Mouse (Mus musculus): Measurements from ENCODE around the gene Prap1. TPM values are rescaled to one million over a fixed set of nuclear protein-coding genes. Genes with fewer than 3 reads are reported as not detected.
A peak's percentile ranks its signal among the peaks of the same experiment; 100 is the strongest.

Gene Prap1
- polyA plus RNA-seq, 1 experiment from 2014 or later = not detected

- H3K4me3 ChIP-seq (replicated peaks; ENCODE audit: low read length) = peak within 1 kb of the TSS; percentile 28
- H3K4me1 ChIP-seq (replicated peaks; ENCODE audit: control insufficient read depth, insufficient read depth, low read length) = 0 out of 2 replicates have a peak, but pooled peaks cover 10% of the 10 kb centered on the region
- no peaks in the 10 kb centered on the region for H3K9me3 ChIP-seq (ENCODE audit: control insufficient read depth, low read length)
- peak within 1 kb of the TSS; percentile 56 for H3K4me2 ChIP-seq (replicated peaks)
- H3K36me3 ChIP-seq (replicated peaks; ENCODE audit: control insufficient read depth, insufficient read depth) = peaks cover 23% of the 10 kb centered on the region
- no peak within 1 kb of the TSS for H3K27ac ChIP-seq
- DNase-seq (ENCODE audit: low spot score) (peak; percentile 69), ATAC-seq (ENCODE audit: low FRiP score) (peak; percentile 87)
- WGBS = 1% methylated on average over 30 of the region's 30 CpGs
- H3K9ac ChIP-seq = peak within 1 kb of the TSS; percentile 51
- no peaks in the 10 kb centered on the region for H3K27me3 ChIP-seq (ENCODE audit: control insufficient read depth, insufficient read depth, low read length)
Observed at GRCm38 (mm10) chr7:140101993-140102860, 9.0 kb downstream of the Prap1 start, which contains the start of gene Fuom. Fuom (minus strand) TSS chr7:140102441.

DNA sequence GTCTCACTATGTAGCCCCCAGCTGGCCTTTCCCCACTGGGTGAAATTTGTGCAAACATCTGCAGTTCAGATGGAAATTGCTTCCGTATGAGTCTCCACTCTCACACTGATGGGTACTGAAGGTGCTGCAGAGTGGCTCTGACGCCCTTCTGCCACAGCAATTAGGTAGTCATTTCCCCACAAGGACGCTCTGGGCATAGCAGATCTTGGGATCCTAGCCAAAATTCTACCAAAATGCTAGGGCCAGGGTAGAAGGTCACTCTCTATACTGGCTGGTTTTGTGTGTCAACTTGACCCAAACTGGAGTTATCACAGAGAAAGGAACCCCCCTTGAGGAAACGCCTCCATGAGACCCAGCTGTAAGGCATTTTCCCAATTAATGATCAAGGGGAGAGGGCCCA, 10.8 kb downstream of the Prap1 start:
- no peak for ATAC-seq (ENCODE audit: low FRiP score)
- WGBS = 78% methylated on average over 4 of the region's 4 CpGs

GRCm38 (mm10) chr7:140111943-140112342, 18.7 kb downstream of the Prap1 start:
- H3K4me3 ChIP-seq (replicated peaks; ENCODE audit: low read length) = no peak overlapping the region
- no peak overlapping the region for H3K4me2 ChIP-seq (replicated peaks)
- H3K27ac ChIP-seq = no peak overlapping the region
- H3K4me1 ChIP-seq (replicated peaks; ENCODE audit: control insufficient read depth, insufficient read depth, low read length) = peaks cover 7% of the 10 kb centered on the region; the same call in 1 of the 2 replicates
- no peaks in the 10 kb centered on the region for H3K27me3 ChIP-seq (ENCODE audit: control insufficient read depth, insufficient read depth, low read length)
- no peak overlapping the region for H3K9ac ChIP-seq
- H3K36me3 ChIP-seq (replicated peaks; ENCODE audit: control insufficient read depth, insufficient read depth) = peaks cover 60% of the 10 kb centered on the region
- no peaks in the 10 kb centered on the region for H3K9me3 ChIP-seq (ENCODE audit: control insufficient read depth, low read length)
- ATAC-seq (ENCODE audit: low FRiP score) = no peak
- DNase-seq (ENCODE audit: low spot score) = no peak
- 65% methylated on average over 3 of the region's 3 CpGs for WGBS

More for the DNA sequence above, 10.8 kb downstream of the Prap1 start:
- Histone ChIP-seq H3K36me3 (replicated peaks; ENCODE audit: control insufficient read depth, insufficient read depth) (peaks cover 41% of the 10 kb centered on the region), H3K4me3 (replicated peaks; ENCODE audit: low read length) (no peak overlapping the region), H3K9ac (no peak overlapping the region), H3K4me1 (replicated peaks; ENCODE audit: control insufficient read depth, insufficient read depth, low read length) (0 out of 2 replicates have a peak, but pooled peaks cover 10% of the 10 kb centered on the region), H3K27me3 (ENCODE audit: control insufficient read depth, insufficient read depth, low read length) (no peaks in the 10 kb centered on the region), H3K9me3 (ENCODE audit: control insufficient read depth, low read length) (no peaks in the 10 kb centered on the region), H3K4me2 (replicated peaks) (no peak overlapping the region), H3K27ac (no peak overlapping the region)
- DNase-seq (ENCODE audit: low spot score) = no peak

DNA sequence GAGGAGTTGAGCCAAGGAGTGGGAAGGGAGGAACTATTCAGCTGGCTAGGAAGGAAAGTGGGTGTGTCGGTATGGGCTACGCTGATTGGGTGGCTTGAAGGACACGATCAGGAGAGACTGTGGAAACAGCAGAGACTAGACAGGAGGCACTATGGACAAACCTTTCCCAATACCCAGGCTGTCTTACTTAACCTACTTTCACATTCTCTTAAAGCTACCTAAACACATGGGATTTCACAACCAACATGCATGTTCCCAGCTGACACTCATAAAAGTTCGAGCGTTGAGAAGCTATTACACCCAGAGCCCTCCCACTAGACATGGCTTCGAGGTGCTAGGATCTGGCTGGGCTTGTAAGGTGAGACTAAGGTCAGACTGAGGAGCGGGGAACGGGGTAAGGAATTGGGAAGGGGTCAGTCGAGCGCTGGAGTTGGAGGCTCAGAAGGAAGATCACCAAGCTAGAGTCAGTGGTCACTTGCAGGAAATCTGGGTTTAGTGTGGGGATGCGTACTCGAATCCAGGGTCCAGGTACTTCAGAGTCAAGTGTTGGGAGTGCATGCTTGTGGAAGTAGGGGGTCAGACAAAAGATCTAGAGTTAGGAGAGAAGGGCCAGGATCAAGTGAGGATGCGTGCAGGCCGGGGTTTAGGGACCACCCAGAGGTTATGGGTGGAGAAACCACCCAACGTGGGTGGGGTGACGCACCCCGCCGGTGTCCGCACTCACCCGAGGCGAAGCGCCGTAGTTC, 22.6 kb downstream of the Prap1 start, which contains the start of gene Paox:
Paox (plus strand) TSS at position 217 of the 746 bp plus-strand sequence.
- peak within 1 kb of the TSS; percentile 87 for H3K4me2 ChIP-seq (replicated peaks)
- H3K27ac ChIP-seq = peak within 1 kb of the TSS; percentile 87
- no peaks in the 10 kb centered on the region for H3K9me3 ChIP-seq (ENCODE audit: control insufficient read depth, low read length)
- peaks cover 10% of the 10 kb centered on the region; the same call in 1 of the 2 replicates for H3K4me1 ChIP-seq (replicated peaks; ENCODE audit: control insufficient read depth, insufficient read depth, low read length)
- ATAC-seq (ENCODE audit: low FRiP score) (peak; percentile 68; the same call in 1 of the 2 replicates), DNase-seq (ENCODE audit: low spot score) (peak; percentile 48)
- H3K9ac ChIP-seq = peak within 1 kb of the TSS; percentile 83
- WGBS = 3% methylated on average over 23 of the region's 23 CpGs
- H3K4me3 ChIP-seq (replicated peaks; ENCODE audit: low read length) = peak within 1 kb of the TSS; percentile 78
- H3K36me3 ChIP-seq (replicated peaks; ENCODE audit: control insufficient read depth, insufficient read depth) = peaks cover 22% of the 10 kb centered on the region
- H3K27me3 ChIP-seq (ENCODE audit: control insufficient read depth, insufficient read depth, low read length) = no peaks in the 10 kb centered on the region

- Histone ChIP-seq H3K4me1 (replicated peaks; ENCODE audit: control insufficient read depth, insufficient read depth, low read length) (peaks cover 10% of the 10 kb centered on the region; the same call in 1 of the 2 replicates), H3K4me3 (replicated peaks; ENCODE audit: low read length) (peak within 1 kb of the TSS; percentile 78), H3K9me3 (ENCODE audit: control insufficient read depth, low read length) (no peaks in the 10 kb centered on the region), H3K36me3 (replicated peaks; ENCODE audit: control insufficient read depth, insufficient read depth) (peaks cover 15% of the 10 kb centered on the region), H3K4me2 (replicated peaks) (peak within 1 kb of the TSS; percentile 87), H3K27ac (peak within 1 kb of the TSS; percentile 87), H3K27me3 (ENCODE audit: control insufficient read depth, insufficient read depth, low read length) (no peaks in the 10 kb centered on the region), H3K9ac (peak within 1 kb of the TSS; percentile 83)
- peak; percentile 93 for ATAC-seq (ENCODE audit: low FRiP score)
- peak; percentile 81 for DNase-seq (ENCODE audit: low spot score)
- WGBS = 4% methylated on average over 28 of the region's 28 CpGs
Observed at GRCm38 (mm10) chr7:140116329-140117054, 23.3 kb downstream of the Prap1 start, which contains the start of gene Echs1. Echs1 (minus strand) TSS chr7:140116476.

- WGBS = 81% methylated on average over 2 of the region's 2 CpGs
- no peak overlapping the region for H3K4me2 ChIP-seq (replicated peaks)
- no peak overlapping the region for H3K27ac ChIP-seq
- H3K9ac ChIP-seq = no peak overlapping the region
- peaks cover 12% of the 10 kb centered on the region; the same call in 1 of the 2 replicates for H3K4me1 ChIP-seq (replicated peaks; ENCODE audit: control insufficient read depth, insufficient read depth, low read length)
- DNase-seq (ENCODE audit: low spot score) = no peak
- no peaks in the 10 kb centered on the region for H3K36me3 ChIP-seq (replicated peaks; ENCODE audit: control insufficient read depth, insufficient read depth)
- H3K4me3 ChIP-seq (replicated peaks; ENCODE audit: low read length) = no peak overlapping the region
- no peaks in the 10 kb centered on the region for H3K9me3 ChIP-seq (ENCODE audit: control insufficient read depth, low read length)
- no peaks in the 10 kb centered on the region for H3K27me3 ChIP-seq (ENCODE audit: control insufficient read depth, insufficient read depth, low read length)
- ATAC-seq (ENCODE audit: low FRiP score) = no peak
Observed at GRCm38 (mm10) chr7:140120484-140120883, 27.3 kb downstream of the Prap1 start.

DNA sequence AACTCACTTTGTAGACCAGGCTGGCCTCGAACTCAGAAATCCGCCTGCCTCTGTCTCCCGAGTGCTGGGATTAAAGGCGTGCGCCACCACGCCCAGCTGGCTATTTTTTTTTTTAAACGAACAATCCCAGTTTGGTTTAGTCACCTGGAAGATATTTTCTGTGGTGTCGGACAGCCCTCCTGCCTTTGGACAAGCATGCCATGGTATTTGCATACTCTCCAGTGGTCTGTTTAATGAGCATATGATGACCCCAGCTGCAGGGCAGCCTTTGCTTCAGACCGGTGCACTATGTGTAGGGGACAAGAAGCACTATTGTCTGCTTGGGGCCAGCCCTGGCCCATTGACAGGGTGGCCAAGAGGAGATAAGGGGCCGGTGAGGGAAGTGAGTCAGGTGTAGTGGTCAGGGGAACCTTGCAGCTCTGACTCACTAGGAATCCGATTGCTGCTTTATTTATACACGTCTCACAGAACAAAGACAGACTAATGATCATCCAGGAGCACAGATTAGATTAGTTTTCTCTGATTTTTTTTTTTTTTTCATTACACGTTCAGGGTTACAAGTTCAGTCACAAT, 28.2 kb downstream of the Prap1 start:
- Histone ChIP-seq H3K9me3 (ENCODE audit: control insufficient read depth, low read length) (no peaks in the 10 kb centered on the region), H3K27me3 (ENCODE audit: control insufficient read depth, insufficient read depth, low read length) (no peaks in the 10 kb centered on the region)
- 67% methylated on average over 13 of the region's 13 CpGs for WGBS

GRCm38 (mm10) chr7:140122765-140123164, 29.6 kb downstream of the Prap1 start:
- Histone ChIP-seq H3K4me3 (replicated peaks; ENCODE audit: low read length) (no peak overlapping the region), H3K36me3 (replicated peaks; ENCODE audit: control insufficient read depth, insufficient read depth) (no peaks in the 10 kb centered on the region), H3K9me3 (ENCODE audit: control insufficient read depth, low read length) (no peaks in the 10 kb centered on the region), H3K9ac (no peak overlapping the region), H3K4me1 (replicated peaks; ENCODE audit: control insufficient read depth, insufficient read depth, low read length) (peaks cover 9% of the 10 kb centered on the region; the same call in 1 of the 2 replicates), H3K27ac (no peak overlapping the region), H3K27me3 (ENCODE audit: control insufficient read depth, insufficient read depth, low read length) (no peaks in the 10 kb centered on the region), H3K4me2 (replicated peaks) (no peak overlapping the region)
- DNase-seq (ENCODE audit: low spot score) = no peak
- 43% methylated on average over 4 of the region's 4 CpGs for WGBS
- ATAC-seq (ENCODE audit: low FRiP score) = no peak

More for the DNA sequence above, 28.2 kb downstream of the Prap1 start:
- Histone ChIP-seq H3K4me2 (replicated peaks) (no peak overlapping the region), H3K4me3 (replicated peaks; ENCODE audit: low read length) (no peak overlapping the region), H3K27ac (no peak overlapping the region), H3K9ac (no peak overlapping the region), H3K36me3 (replicated peaks; ENCODE audit: control insufficient read depth, insufficient read depth) (no peaks in the 10 kb centered on the region), H3K4me1 (replicated peaks; ENCODE audit: control insufficient read depth, insufficient read depth, low read length) (peaks cover 16% of the 10 kb centered on the region)
- no peak for ATAC-seq (ENCODE audit: low FRiP score)
- DNase-seq (ENCODE audit: low spot score) = no peak
